Mouse (Mus musculus) heart, adult 2 months (tissue): ENCODE data around the gene Rab1a.

ENCODE experiments used
- CTCF ChIP-seq: fragments of 200-600 bp; IDR thresholded peaks from 2 replicates; pipeline ENCODE4 v1.8.1; 2022; ENCODE audit warnings: antibody characterized with exemption, mild to moderate bottlenecking, moderate library complexity
- POLR2A ChIP-seq: fragments of 200-500 bp; IDR thresholded peaks from 2 replicates; pipeline ENCODE4 v1.6.1; 2011; ENCODE audit warnings: mild to moderate bottlenecking, low read depth, low read length, control low read depth; ENCODE audit not compliant: insufficient read depth

- TF ChIP-seq CTCF (no peak), POLR2A (no peak)
Measured at GRCm38 (mm10) chr11:20211838-20212237, 10.6 kb downstream of the Rab1a start.
